Mouse (Mus musculus): ENCODE results near the gene Nt5c2.

Nt5c2 gene

GRCm38 (mm10) chr19:46928136-46928535 lies 86.8 kb downstream of the Nt5c2 start:
- no peak for DNase-seq (ENCODE audit: low spot score)

- no peak for DNase-seq (ENCODE audit: low spot score)
Measured at GRCm38 (mm10) chr19:46926951-46927350, 88.0 kb downstream of the Nt5c2 start.

- DNase-seq (ENCODE audit: low spot score) = no peak
Measured at GRCm38 (mm10) chr19:46926357-46926756, 88.6 kb downstream of the Nt5c2 start.

GRCm38 (mm10) chr19:46920571-46920970 lies 94.4 kb downstream of the Nt5c2 start:
- no peak for DNase-seq (ENCODE audit: low spot score)

GRCm38 (mm10) chr19:46915406-46916080 lies 99.4 kb downstream of the Nt5c2 start:
- DNase-seq (ENCODE audit: low spot score) = no peak

GRCm38 (mm10) chr19:46913626-46914025 lies 101.3 kb downstream of the Nt5c2 start:
- no peak for DNase-seq (ENCODE audit: low spot score)

GRCm38 (mm10) chr19:46911492-46911891 lies 103.5 kb downstream of the Nt5c2 start:
- no peak for DNase-seq (ENCODE audit: low spot score)

- no peak for DNase-seq (ENCODE audit: low spot score)
Measured at GRCm38 (mm10) chr19:46908977-46909376, 106.0 kb downstream of the Nt5c2 start.

GRCm38 (mm10) chr19:46908207-46908606 lies 106.7 kb downstream of the Nt5c2 start:
- no peak for DNase-seq (ENCODE audit: low spot score)

- no peak for DNase-seq (ENCODE audit: low spot score)
Measured at GRCm38 (mm10) chr19:46905971-46906370, 109.0 kb downstream of the Nt5c2 start.

- no peak for DNase-seq (ENCODE audit: low spot score)
Measured at GRCm38 (mm10) chr19:46905383-46905782, 109.6 kb downstream of the Nt5c2 start.

GRCm38 (mm10) chr19:46904907-46905306 lies 110.0 kb downstream of the Nt5c2 start:
- no peak for DNase-seq (ENCODE audit: low spot score)

GRCm38 (mm10) chr19:46903379-46903778 lies 111.6 kb downstream of the Nt5c2 start:
- DNase-seq (ENCODE audit: low spot score) = no peak

GRCm38 (mm10) chr19:46901323-46901722 lies 113.6 kb downstream of the Nt5c2 start:
- DNase-seq (ENCODE audit: low spot score) = no peak

GRCm38 (mm10) chr19:46900786-46901185 lies 114.2 kb downstream of the Nt5c2 start:
- no peak for DNase-seq (ENCODE audit: low spot score)

- no peak for DNase-seq (ENCODE audit: low spot score)
Measured at GRCm38 (mm10) chr19:46899871-46900270, 115.1 kb downstream of the Nt5c2 start.

GRCm38 (mm10) chr19:46899306-46899705 lies 115.6 kb downstream of the Nt5c2 start:
- no peak for DNase-seq (ENCODE audit: low spot score)

- DNase-seq (ENCODE audit: low spot score) = no peak
Measured at GRCm38 (mm10) chr19:46898222-46898621, 116.7 kb downstream of the Nt5c2 start.

GRCm38 (mm10) chr19:46897135-46897534 lies 117.8 kb downstream of the Nt5c2 start:
- no peak for DNase-seq (ENCODE audit: low spot score)

GRCm38 (mm10) chr19:46893484-46893883 lies 121.5 kb downstream of the Nt5c2 start:
- DNase-seq (ENCODE audit: low spot score) = no peak

- DNase-seq (ENCODE audit: low spot score) = no peak
Measured at GRCm38 (mm10) chr19:46892856-46893255, 122.1 kb downstream of the Nt5c2 start.

- no peak for DNase-seq (ENCODE audit: low spot score)
Measured at GRCm38 (mm10) chr19:46890657-46891056, 124.3 kb downstream of the Nt5c2 start.

GRCm38 (mm10) chr19:46889666-46890065 lies 125.3 kb downstream of the Nt5c2 start:
- no peak for DNase-seq (ENCODE audit: low spot score)

GRCm38 (mm10) chr19:46887811-46888527 lies 127.0 kb downstream of the Nt5c2 start:
- DNase-seq (ENCODE audit: low spot score) = no peak
